Mouse (Mus musculus) effector memory CD4-positive, alpha-beta T cell, adult 5 months (primary cell): ENCODE measurements around the gene Cort. TPM values are rescaled to one million over a fixed set of nuclear protein-coding genes. Genes with fewer than 3 reads are reported as not detected.

ENCODE experiments used
- polyA plus RNA-seq: library from polyadenylated mRNA; unstranded; fragments of 100-300 nt; shearing (Covaris generic); gene quantifications from one replicate; pipeline ENCODE4 v1.2.1, GENCODE M21; 2017

Gene Cort
- polyA plus RNA-seq = not detected

DNA sequence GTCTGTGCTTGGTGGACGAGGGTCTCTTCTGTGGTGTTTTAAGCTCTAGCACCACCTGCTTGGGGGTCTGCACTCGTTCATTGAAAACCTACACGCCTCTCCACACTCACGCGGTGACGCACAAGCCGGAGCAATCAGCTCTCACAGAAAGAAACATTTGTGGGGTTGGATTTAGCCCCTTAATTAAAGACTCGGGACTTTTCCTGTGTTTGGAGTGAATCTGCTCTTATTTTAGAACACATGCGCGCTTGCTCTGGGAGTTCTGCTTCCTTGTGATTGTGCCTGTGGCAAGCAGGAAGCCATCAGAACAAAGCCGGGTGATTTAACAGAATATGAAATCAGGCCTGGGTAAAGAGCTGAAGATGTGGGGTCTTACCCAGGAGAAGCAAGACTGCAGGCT is at the start of gene Cort:
Gene Cort, minus strand, starts transcription at position 101 of the 400 bp plus-strand sequence.

DNA sequence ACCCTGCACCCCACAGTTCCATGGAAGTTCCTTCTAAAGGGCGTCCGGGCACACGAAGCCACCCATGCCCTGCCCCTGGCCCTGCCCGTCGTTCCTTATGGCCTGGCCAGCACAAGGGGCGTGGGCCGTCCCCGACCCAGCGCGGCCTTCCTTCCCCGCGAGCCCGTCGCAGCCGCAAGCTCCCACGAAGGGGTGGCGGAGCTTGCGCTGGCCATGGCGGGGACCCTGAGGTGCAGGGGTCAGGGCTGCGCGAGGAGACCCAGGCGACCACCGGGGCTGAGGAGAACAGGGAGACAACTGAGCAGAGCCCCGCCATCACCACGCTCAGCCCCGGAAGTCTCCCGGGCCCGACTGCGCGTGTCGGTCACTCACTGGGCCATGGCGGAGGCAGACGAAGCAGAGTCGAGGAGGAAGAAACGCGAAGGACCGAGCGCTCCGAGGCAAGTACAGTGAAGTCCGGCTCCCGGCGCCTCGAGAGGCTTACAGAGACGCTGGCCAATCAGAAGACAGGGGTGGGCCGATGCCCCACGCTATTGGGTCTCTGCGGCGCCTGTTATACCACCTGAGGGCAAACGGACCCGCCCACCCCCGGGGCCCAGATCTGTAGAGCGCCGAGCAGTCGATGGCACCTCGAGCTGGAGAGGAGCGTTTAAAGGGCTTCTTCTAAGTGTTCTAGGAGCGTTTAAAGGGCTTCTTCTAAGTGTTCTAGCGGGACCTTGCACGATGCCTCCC is 39.8 kb upstream of the Cort start, which contains the start of gene Pgd:
Gene Pgd, minus strand, starts transcription at position 557 of the 732 bp plus-strand sequence.

DNA sequence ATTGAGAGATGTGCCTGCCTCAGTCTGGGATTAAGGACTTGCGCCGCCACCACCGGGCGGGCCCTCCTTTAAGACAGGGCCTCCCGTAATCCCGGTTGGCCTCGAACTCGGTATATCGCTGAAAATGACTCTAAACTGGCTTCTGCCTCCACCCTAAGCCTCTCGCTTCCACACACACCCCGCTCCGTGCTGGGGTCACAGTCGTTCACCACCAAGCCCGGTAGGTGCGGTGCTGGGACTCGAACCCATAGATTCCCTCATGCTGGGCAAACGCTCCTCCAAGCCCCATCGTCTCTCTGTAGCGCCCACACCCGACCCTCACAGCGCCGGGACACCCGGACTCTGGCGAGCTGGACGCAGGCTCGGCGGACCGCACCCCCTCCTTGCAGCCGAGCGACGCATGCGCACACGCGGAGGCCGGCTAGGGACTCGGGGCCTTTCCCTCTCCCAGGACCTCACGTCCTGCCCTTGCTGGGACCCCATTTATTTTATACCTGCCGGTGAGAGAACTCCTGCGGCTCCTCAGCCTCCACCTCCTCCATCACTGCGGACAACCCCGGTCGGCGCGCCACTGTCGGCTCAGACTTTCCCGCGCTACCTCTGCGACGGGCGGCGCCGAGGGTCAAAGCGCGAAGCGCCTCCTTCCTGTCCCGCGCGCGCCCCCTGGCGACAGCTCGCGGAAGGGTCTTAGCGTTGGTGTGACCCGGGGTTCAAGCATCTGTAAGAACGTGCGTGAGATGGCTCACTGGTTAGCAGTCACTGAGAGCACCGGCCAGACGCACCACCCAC is 10.6 kb upstream of the Cort start, which contains the start of gene Cenps:
Gene Cenps, minus strand, starts transcription at position 648 of the 789 bp plus-strand sequence.

DNA sequence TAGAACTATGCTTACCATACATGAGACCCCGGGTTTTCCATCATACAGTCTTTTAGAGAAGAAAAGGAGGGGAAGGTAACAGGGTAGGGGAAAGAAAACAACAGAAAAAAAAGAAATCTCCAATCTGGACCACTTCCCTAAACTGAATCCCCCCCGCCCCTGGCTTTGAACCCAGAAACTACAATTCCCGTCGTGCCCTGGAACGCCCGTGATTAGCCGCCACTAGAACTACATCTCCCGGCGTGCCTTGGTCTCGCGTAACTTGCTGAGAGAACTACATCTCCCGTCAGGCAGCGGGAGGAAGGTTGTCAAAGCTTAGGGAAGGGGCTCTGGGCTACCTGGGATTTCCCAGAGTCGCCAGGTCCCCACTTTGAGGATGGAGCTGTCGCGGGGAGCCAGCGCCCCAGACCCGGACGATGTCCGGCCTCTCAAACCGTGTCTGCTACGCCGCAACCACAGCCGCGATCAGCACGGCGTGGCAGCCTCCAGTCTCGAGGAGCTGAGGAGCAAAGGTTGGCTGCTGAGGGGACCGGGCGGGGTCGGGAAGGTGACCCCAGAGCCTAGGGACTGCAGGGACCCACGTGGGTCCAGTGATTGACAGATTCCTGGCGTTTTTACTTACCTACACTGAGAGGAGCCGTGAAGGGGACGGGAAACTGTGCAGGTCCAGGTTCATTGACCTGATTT is 22.5 kb downstream of the Cort start, which contains the start of gene Dffa:
Gene Dffa, plus strand, starts transcription at position 272 of the 687 bp plus-strand sequence.

DNA sequence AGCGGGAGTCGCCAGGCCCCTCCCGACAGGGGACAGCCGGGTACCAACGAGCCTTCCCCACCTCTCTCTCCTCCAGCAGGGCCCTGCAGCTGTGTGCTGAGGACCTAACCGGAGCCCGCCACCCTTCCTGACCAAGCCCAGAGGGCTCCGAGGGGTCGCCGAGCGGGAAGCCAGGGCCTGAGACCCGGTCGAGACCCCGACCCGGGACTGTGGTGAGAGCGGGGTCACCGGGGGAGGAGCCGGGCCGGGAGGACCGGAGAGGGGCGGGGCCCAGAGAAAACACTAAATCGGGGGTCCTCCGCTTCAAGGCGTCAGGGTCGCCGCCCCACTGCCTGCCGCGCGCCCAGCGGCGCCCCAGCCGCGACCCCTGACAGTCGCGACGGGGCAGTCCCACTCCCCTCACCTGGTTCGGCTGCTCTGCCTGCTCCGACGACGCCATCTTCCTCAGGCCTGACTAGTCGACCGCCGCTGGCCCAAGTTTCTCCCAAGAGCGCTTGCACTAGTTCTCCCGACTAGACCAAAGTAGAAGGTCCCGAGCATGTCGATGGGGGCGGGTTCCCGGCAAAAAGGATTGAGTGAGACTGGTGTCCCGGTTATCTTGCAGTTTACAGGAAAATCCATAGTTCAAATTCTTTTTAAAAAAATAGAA is 27.1 kb downstream of the Cort start, which contains the start of gene Pex14:
Gene Pex14, minus strand, starts transcription at position 508 of the 649 bp plus-strand sequence.

Other genes starting within 250 kb of the Cort start
- gene Pex14, start 26.9 kb downstream of the Cort start, polyA plus RNA-seq = 32.7 TPM
- gene Dffa, start 22.6 kb downstream of the Cort start, polyA plus RNA-seq = 21.8 TPM
- 1.9 TPM for gene Cenps, start 10.9 kb upstream of the Cort start, polyA plus RNA-seq
- gene Pgd, start 40.0 kb upstream of the Cort start, polyA plus RNA-seq = 38.1 TPM
- 62.7 TPM for gene Kif1b, start 180.9 kb upstream of the Cort start, polyA plus RNA-seq